15 mouse cellular contexts compared by ENCODE assay signal in genomic region chr3:127243928-127244642, GRCm38 (mm10).
A peak's percentile ranks its signal among the peaks of the same experiment; 100 is the strongest.
DNase-seq lines count a peak whose midpoint lies in the region; ATAC-seq and TF ChIP-seq lines count a peak whose summit lies in the region.
"Had no signal": no experiment of that assay in that cellular context is flagged by ENCODE, and none has a peak within 500 bp of the region (broad histone marks: within the 10 kb centered on the region; RNA-seq: fewer than 3 reads in every experiment).

No protein-coding gene starts in this region.

- H3K27me3 ChIP-seq in MEL (ENCODE audit: control insufficient read depth in 1 of 2, insufficient read depth in 2 of 2, low read length in 2 of 2): no peaks in the 10 kb centered on the region
- no peaks in the 10 kb centered on the region for H3K27me3 ChIP-seq in embryonic facial prominence, embryonic 11.5 days (ENCODE audit: control insufficient read depth, insufficient read depth, low read length)
- no peaks in the 10 kb centered on the region for H3K27me3 ChIP-seq in hindbrain, embryonic 13.5 days
- no peaks in the 10 kb centered on the region for H3K27me3 ChIP-seq in midbrain, embryonic 15.5 days (replicated peaks)
- H3K27me3 ChIP-seq: limb, embryonic 12.5 days had no signal

- no peaks in the 10 kb centered on the region for H3K9me3 ChIP-seq in MEL (replicated peaks; ENCODE audit: insufficient read depth, low read length)
- H3K9me3 ChIP-seq in embryonic facial prominence, embryonic 11.5 days (replicated peaks; ENCODE audit: control insufficient read depth, low read length): no peaks in the 10 kb centered on the region
- no peaks in the 10 kb centered on the region for H3K9me3 ChIP-seq in hindbrain, embryonic 13.5 days
- H3K9me3 ChIP-seq in midbrain, embryonic 15.5 days: no peaks in the 10 kb centered on the region
- H3K9me3 ChIP-seq: limb, embryonic 12.5 days had no signal

- TF ChIP-seq EP300 in MEL (IDR thresholded peaks at IDR 0.05; ENCODE audit: low read depth in 1 of 2, low read length in 2 of 2): no peak

- no peaks in the 10 kb centered on the region for H3K36me3 ChIP-seq in MEL (ENCODE audit: control insufficient read depth in 1 of 2, insufficient read depth in 2 of 2, low read length in 2 of 2)
- no peaks in the 10 kb centered on the region for H3K36me3 ChIP-seq in embryonic facial prominence, embryonic 11.5 days (replicated peaks; ENCODE audit: control insufficient read depth, insufficient read depth, low read depth, low read length)
- no peaks in the 10 kb centered on the region for H3K36me3 ChIP-seq in hindbrain, embryonic 13.5 days
- H3K36me3 ChIP-seq in midbrain, embryonic 15.5 days (replicated peaks): no peaks in the 10 kb centered on the region
- H3K36me3 ChIP-seq: limb, embryonic 12.5 days had no signal

- TF ChIP-seq RAD21 in MEL (IDR thresholded peaks at IDR 0.05; ENCODE audit: low read depth, low read length): no peak

- TF ChIP-seq CTCF in MEL (IDR thresholded peaks at IDR 0.05 in 2 of 3, conservative IDR thresholded peaks at IDR 0.05 in 1 of 3; ENCODE audit: control insufficient read depth in 1 of 3, insufficient read depth in 1 of 3, low read depth in 2 of 3, low read length in 3 of 3, poor library complexity in 1 of 3, severe bottlenecking in 1 of 3): no peak

- ATAC-seq in embryonic facial prominence, embryonic 11.5 days (replicated peaks; ENCODE audit: insufficient number of reproducible peaks, low FRiP score, low TSS enrichment, low read depth): peak; percentile 62; the same call in 1 of the 2 replicates
- ATAC-seq in hindbrain, embryonic 13.5 days (ENCODE audit: low FRiP score): peak; percentile 63; the same call in 1 of the 2 replicates
- peak; percentile 84 for ATAC-seq in midbrain, embryonic 15.5 days (replicated peaks)
- ATAC-seq in erythroblast, adult 5-6 weeks (replicated peaks; ENCODE audit: low FRiP score, poor library complexity, severe bottlenecking): no peak

- H3K27ac ChIP-seq in MEL (ENCODE audit: control insufficient read depth, low read depth, low read length): no peak overlapping the region
- no peak overlapping the region for H3K27ac ChIP-seq in embryonic facial prominence, embryonic 11.5 days (replicated peaks; ENCODE audit: low read depth, low read length)
- H3K27ac ChIP-seq in hindbrain, embryonic 13.5 days: peak overlapping the region; percentile 76
- H3K27ac ChIP-seq in midbrain, embryonic 15.5 days: peak overlapping the region; percentile 68
- H3K27ac ChIP-seq: limb, embryonic 12.5 days; stomach, postnatal 0 days had no signal

- no peaks in the 10 kb centered on the region for H3K4me1 ChIP-seq in MEL (ENCODE audit: control insufficient read depth in 1 of 2, insufficient read depth in 2 of 2, low read length in 2 of 2)
- H3K4me1 ChIP-seq in embryonic facial prominence, embryonic 11.5 days (ENCODE audit: control insufficient read depth, insufficient read depth, low read length): no peaks in the 10 kb centered on the region
- H3K4me1 ChIP-seq in hindbrain, embryonic 13.5 days (replicated peaks): peaks cover 26% of the 10 kb centered on the region
- H3K4me1 ChIP-seq in midbrain, embryonic 15.5 days: peaks cover 19% of the 10 kb centered on the region

- WGBS in embryonic facial prominence, embryonic 11.5 days: 34% methylated on average over 10 of the region's 10 CpGs
- WGBS in hindbrain, embryonic 13.5 days: 29% methylated on average over 10 of the region's 10 CpGs
- 25% methylated on average over 10 of the region's 10 CpGs for WGBS in midbrain, embryonic 15.5 days

- no peak for TF ChIP-seq POLR2A in MEL (IDR thresholded peaks at IDR 0.05; ENCODE audit: control insufficient read depth in 1 of 2, insufficient read depth in 1 of 2, low read depth in 1 of 2, low read length in 2 of 2, poor library complexity in 1 of 2)

- H3K4me2 ChIP-seq in embryonic facial prominence, embryonic 11.5 days (ENCODE audit: low read depth, low read length): no peak overlapping the region
- H3K4me2 ChIP-seq in hindbrain, embryonic 13.5 days: 0 out of 2 replicates have a peak overlapping the region, but pooled peaks have one; percentile 2
- 0 out of 2 replicates have a peak overlapping the region, but pooled peaks have one; percentile 7 for H3K4me2 ChIP-seq in midbrain, embryonic 15.5 days
- H3K4me2 ChIP-seq: limb, embryonic 12.5 days had no signal

- H3K79me2 ChIP-seq in MEL (ENCODE audit: control insufficient read depth, insufficient read depth, low read length, poor library complexity): no peaks in the 10 kb centered on the region

- DNase-seq in MEL (ENCODE audit: low read depth, low spot score): peak; percentile 8
- peak; percentile 23 for DNase-seq in embryonic facial prominence, embryonic 11.5 days (ENCODE audit: low spot score)
- DNase-seq in frontal cortex, postnatal 36 days (ENCODE audit: low spot score in 2 of 2): no peak
- no peak for DNase-seq in layer of hippocampus, adult 9-11 months
- DNase-seq: adrenal gland, postnatal 10 days; cerebellum, postnatal 14 days; heart, adult 18-20 months; kidney, postnatal 10 days; layer of hippocampus, postnatal 36 days; spleen, adult 18-20 months had no signal

- no peak overlapping the region for H3K9ac ChIP-seq in MEL (ENCODE audit: control insufficient read depth, low read depth, low read length, poor library complexity, severe bottlenecking)
- no peak overlapping the region for H3K9ac ChIP-seq in embryonic facial prominence, embryonic 11.5 days (replicated peaks; ENCODE audit: low read length)
- H3K9ac ChIP-seq in hindbrain, embryonic 13.5 days: 0 out of 2 replicates have a peak overlapping the region, but pooled peaks have one; percentile 10
- H3K9ac ChIP-seq in midbrain, embryonic 15.5 days: no peak overlapping the region
- H3K9ac ChIP-seq: limb, embryonic 12.5 days had no signal

- H3K4me3 ChIP-seq in MEL (ENCODE audit: control insufficient read depth in 1 of 2, insufficient read depth in 1 of 2, low read depth in 2 of 2, low read length in 2 of 2): no peak overlapping the region
- H3K4me3 ChIP-seq in embryonic facial prominence, embryonic 11.5 days (ENCODE audit: low read depth, low read length): no peak overlapping the region
- no peak overlapping the region for H3K4me3 ChIP-seq in hindbrain, embryonic 13.5 days
- H3K4me3 ChIP-seq in midbrain, embryonic 15.5 days: no peak overlapping the region
- H3K4me3 ChIP-seq: limb, embryonic 12.5 days had no signal

TF ChIP-seq in MEL, 35 proteins besides CTCF, POLR2A, EP300 and RAD21:
- no peak for TF ChIP-seq TCF12 (IDR thresholded peaks at IDR 0.05; ENCODE audit: low read depth, low read length)
- no peak for TF ChIP-seq POLR2AphosphoS5 (IDR thresholded peaks at IDR 0.05; ENCODE audit: borderline replicate concordance, low read depth, low read length)
- TF ChIP-seq SIN3A (IDR thresholded peaks at IDR 0.05; ENCODE audit: low read length): no peak
TF ChIP-seq in MEL: peak in this region for 0.

Comparison
In these comparisons a context has a peak if more than half of its experiments do, and no peak if none do; other contexts are left out.
1. DNase-seq: peak in MEL (single experiment) and embryonic facial prominence, embryonic 11.5 days (single experiment); none in frontal cortex, postnatal 36 days (0 of 2) and layer of hippocampus, adult 9-11 months (single experiment).
2. H3K27ac ChIP-seq: peak in hindbrain, embryonic 13.5 days (single experiment) and midbrain, embryonic 15.5 days (single experiment); none in MEL (single experiment) and embryonic facial prominence, embryonic 11.5 days (single experiment).